Mouse (Mus musculus) brain, embryonic 14.5 days (tissue): ENCODE measurements around the gene Gm21293. TPM values are rescaled to one million over a fixed set of nuclear protein-coding genes. Genes with fewer than 3 reads are reported as not detected.
A peak's percentile ranks its signal among the peaks of the same experiment; 100 is the strongest.
"Not testable (repeated sequence)": the region's sequence is repeated elsewhere in the genome, so short reads cannot be mapped to it uniquely, and the experiment has no call there.

Experiments used
- DNase-seq: peaks from one replicate; pipeline ENCODE4 v3.0.0-alpha.2; 2011; ENCODE audit warnings: low read depth
- CTCF ChIP-seq: fragments of 200-500 bp; IDR thresholded peaks from 2 replicates; pipeline ENCODE4 v1.5.1; 2012; ENCODE audit warnings: inconsistent platforms, mild to moderate bottlenecking, moderate library complexity, borderline replicate concordance; ENCODE audit not compliant: insufficient read depth, insufficient read length; ENCODE audit errors: extremely low read depth
- POLR2A ChIP-seq: fragments of 200-500 bp; IDR thresholded peaks from 2 replicates; pipeline ENCODE4 v1.6.1; 2012; ENCODE audit warnings: mild to moderate bottlenecking, inconsistent platforms, borderline replicate concordance; ENCODE audit not compliant: poor library complexity, insufficient read depth, insufficient read length, severe bottlenecking; ENCODE audit errors: extremely low read depth
- polyA plus RNA-seq: library from polyadenylated mRNA; depleted of rRNA; stranded (reverse); fragments of >200 nt; gene quantifications from 2 replicates; pipeline ENCODE4 v1.2.3, GENCODE M21; 2012; rRNA removed

The Gm21293 gene
- not detected in 2 replicates for polyA plus RNA-seq

GRCm38 (mm10) chr10:104142687-104143086 lies at the start of gene Gm21293:
TSS of gene Gm21293 (plus strand) at chr10:104142987.
- not testable (repeated sequence) for DNase-seq

GRCm38 (mm10) chr10:104110044-104110443 lies 32.7 kb upstream of the Gm21293 start:
- peak; percentile 26 for DNase-seq
- TF ChIP-seq POLR2A, result no peak
- no peak for TF ChIP-seq CTCF

- no peak for TF ChIP-seq CTCF
- no peak for TF ChIP-seq POLR2A
- no peak for DNase-seq
Measured at GRCm38 (mm10) chr10:104118312-104118711, 24.5 kb upstream of the Gm21293 start.

- DNase-seq, result not testable (repeated sequence)
Measured at GRCm38 (mm10) chr10:104151197-104151596, 8.4 kb downstream of the Gm21293 start, which contains the start of gene Gm6763. TSS of gene Gm6763 (plus strand) at chr10:104151497.

GRCm38 (mm10) chr10:104159706-104160105 lies 16.9 kb downstream of the Gm21293 start, which contains the start of gene Gm8764:
TSS of gene Gm8764 (plus strand) at chr10:104160006.
- DNase-seq, result not testable (repeated sequence)

- not testable (repeated sequence) for DNase-seq
Measured at GRCm38 (mm10) chr10:104168215-104168614, 25.4 kb downstream of the Gm21293 start, which contains the start of gene Gm21304. TSS of gene Gm21304 (plus strand) at chr10:104168515.

- DNase-seq, result not testable (repeated sequence)
Measured at GRCm38 (mm10) chr10:104176724-104177123, 33.9 kb downstream of the Gm21293 start, which contains the start of gene Gm21312. TSS of gene Gm21312 (plus strand) at chr10:104177024.

- not testable (repeated sequence) for DNase-seq
Measured at GRCm38 (mm10) chr10:104185233-104185632, 42.4 kb downstream of the Gm21293 start, which contains the start of gene Gm20765. TSS of gene Gm20765 (plus strand) at chr10:104185533.

GRCm38 (mm10) chr10:104193742-104194141 lies 51.0 kb downstream of the Gm21293 start, which contains the start of gene Gm4340:
TSS of gene Gm4340 (plus strand) at chr10:104194042.
- DNase-seq, result not testable (repeated sequence)

Other genes with a start within 250 kb of the Gm21293 start
- gene Gm6763, start 8.5 kb downstream of the Gm21293 start, polyA plus RNA-seq, result not detected in 2 replicates
- gene Gm8764, start 17.0 kb downstream of the Gm21293 start, polyA plus RNA-seq, result not detected in 2 replicates
- not detected in 2 replicates for gene Gm21304, start 25.5 kb downstream of the Gm21293 start, polyA plus RNA-seq
- gene Gm21312, start 34.0 kb downstream of the Gm21293 start, polyA plus RNA-seq, result not detected in 2 replicates
- gene Gm20765, start 42.5 kb downstream of the Gm21293 start, polyA plus RNA-seq, result not detected in 2 replicates
- not detected in 2 replicates for gene Gm4340, start 51.1 kb downstream of the Gm21293 start, polyA plus RNA-seq